Mouse (Mus musculus) E14TG2a.4 (cell line): Measurements from ENCODE around the gene Rabac1.

Experiments used
- CTCF ChIP-seq: conservative IDR thresholded peaks from 2 replicates; pipeline ENCODE4 v1.5.1; 2014; ENCODE audit warnings: low read length
- NANOG ChIP-seq: IDR thresholded peaks from 2 replicates; pipeline ENCODE4 v1.6.1; 2014; ENCODE audit warnings: borderline replicate concordance, low read length, mixed read lengths
- POU5F1 ChIP-seq: IDR thresholded peaks from 2 replicates; pipeline ENCODE4 v1.6.1; 2014; ENCODE audit warnings: low read length, borderline replicate concordance

GRCm38 (mm10) chr7:24984307-24984706 lies 11.8 kb upstream of the Rabac1 start:
- TF ChIP-seq CTCF (peak; percentile 70), POU5F1 (no peak), NANOG (no peak)
